Mouse (Mus musculus): ENCODE results near the gene Adgrl3.

DNA sequence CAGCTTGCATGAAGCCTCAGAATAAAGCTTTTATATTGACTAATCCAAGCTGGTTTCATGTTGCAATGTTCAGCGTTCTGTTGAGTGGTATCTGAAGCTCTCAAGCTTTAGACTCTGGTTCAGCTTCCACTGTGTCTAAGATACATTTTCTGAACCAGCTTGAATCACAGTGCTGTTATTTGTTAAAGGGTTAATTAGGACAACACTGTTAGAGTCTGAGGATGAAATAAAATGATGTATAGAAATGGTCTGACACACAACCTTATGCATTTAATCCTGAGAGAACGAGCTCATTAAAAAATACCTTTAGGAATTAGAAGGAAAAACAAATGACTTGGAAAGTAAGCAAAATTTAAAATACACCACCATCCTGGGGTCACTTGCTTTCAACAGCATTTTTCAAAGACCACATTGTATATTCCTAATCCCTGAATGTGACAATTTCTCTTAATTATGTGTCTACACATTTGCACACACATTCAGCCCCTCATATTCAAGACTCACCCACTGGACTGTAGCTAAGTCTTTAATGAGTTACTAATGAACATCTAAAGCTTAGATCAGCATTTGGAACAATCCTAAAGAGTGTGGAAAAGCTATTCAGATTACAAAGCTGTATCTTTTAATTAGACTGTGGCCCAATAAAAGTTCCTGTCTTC, 301.5 kb downstream of the Adgrl3 start:
- TF ChIP-seq USF1 (IDR thresholded peaks at IDR 0.05; ENCODE audit: low read depth, low read length) (no peak), ELF1 (IDR thresholded peaks at IDR 0.05; ENCODE audit: low read depth, low read length) (no peak), EP300 (IDR thresholded peaks at IDR 0.05; ENCODE audit: low read depth in 1 of 2, low read length in 2 of 2) (no peak), POLR2A (IDR thresholded peaks at IDR 0.05; ENCODE audit: control insufficient read depth in 1 of 2, insufficient read depth in 1 of 2, low read depth in 1 of 2, low read length in 2 of 2, poor library complexity in 1 of 2) (no peak)
